Mouse (Mus musculus) bone marrow, adult 2 months (tissue): ENCODE results near the gene Iqch. TPM values are rescaled to one million over a fixed set of nuclear protein-coding genes. Genes with fewer than 3 reads are reported as not detected.
"Not testable (repeated sequence)": the region's sequence is repeated elsewhere in the genome, so short reads cannot be mapped to it uniquely, and the experiment has no call there.

ENCODE experiments used
- H3K27ac ChIP-seq: fragments of 200-500 bp; 2 replicates; pipeline ENCODE4 v1.5.1; 2012; ENCODE audit warnings: low read depth, mild to moderate bottlenecking, control low read depth, inconsistent platforms, low read length; ENCODE audit not compliant: control insufficient read depth, poor library complexity, insufficient read depth
- H3K4me1 ChIP-seq: fragments of 200-500 bp; 2 replicates; pipeline ENCODE4 v1.6.1; 2011; ENCODE audit warnings: low read length; ENCODE audit not compliant: control insufficient read depth, insufficient read depth
- H3K4me3 ChIP-seq: fragments of 200-500 bp; replicated peaks from 2 replicates; pipeline ENCODE3; 2011; ENCODE audit warnings: mild to moderate bottlenecking, low read depth, low read length, control low read depth; ENCODE audit not compliant: control insufficient read depth
- CTCF ChIP-seq: fragments of 200-500 bp; IDR thresholded peaks from 2 replicates; pipeline ENCODE4 v1.5.1; 2011; ENCODE audit warnings: low read length, control low read depth; ENCODE audit not compliant: control insufficient read depth, insufficient read depth
- POLR2A ChIP-seq: fragments of 200-500 bp; IDR thresholded peaks from 2 replicates; pipeline ENCODE4 v1.6.1; 2011; ENCODE audit warnings: low read depth, mild to moderate bottlenecking, control low read depth, low read length, borderline replicate concordance; ENCODE audit not compliant: control insufficient read depth
- WGBS: fragments of 180-500 bp; shearing (Covaris S2); methylation state at CpG from one replicate; pipeline ENCODE4 v1.1.7; 2018; 5-methylcytosine and 5-hydroxymethylcytosine counted together
- polyA plus RNA-seq: library from polyadenylated mRNA; stranded (reverse); fragments of >200 nt; gene quantifications from 2 replicates; pipeline ENCODE4 v1.2.4, GENCODE M21; 2011; ENCODE audit warnings: low replicate concordance; ENCODE audit not compliant: missing spikeins, insufficient read depth, insufficient read length

The Iqch gene
- polyA plus RNA-seq, 1 experiment = not detected

DNA sequence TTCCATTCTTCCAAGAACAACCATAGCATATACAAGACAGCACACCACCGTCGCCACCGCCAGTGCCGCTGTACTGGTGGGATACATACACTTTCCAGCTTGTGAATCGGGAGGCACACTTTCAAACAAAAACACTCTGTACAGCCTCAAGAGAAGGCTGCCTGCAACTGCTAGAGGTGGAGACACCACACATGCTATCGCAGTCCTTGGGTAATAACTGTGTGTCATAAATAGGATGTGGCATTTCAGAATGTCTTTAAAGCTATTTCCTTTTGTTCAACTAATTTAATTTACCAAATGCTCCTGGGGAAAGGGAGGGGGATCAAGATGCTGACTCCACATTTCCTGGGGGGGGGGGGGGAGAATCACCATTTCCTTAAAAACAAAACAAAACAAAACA is 34.0 kb downstream of the Iqch start:
- Histone ChIP-seq H3K27ac (no peak overlapping the region), H3K4me3 (no peak overlapping the region), H3K4me1 (peaks cover 4% of the 10 kb centered on the region; the same call in 1 of the 2 replicates)
- no peak for TF ChIP-seq CTCF
- TF ChIP-seq POLR2A = no peak
- WGBS = 46% methylated on average over 6 of the region's 6 CpGs

DNA sequence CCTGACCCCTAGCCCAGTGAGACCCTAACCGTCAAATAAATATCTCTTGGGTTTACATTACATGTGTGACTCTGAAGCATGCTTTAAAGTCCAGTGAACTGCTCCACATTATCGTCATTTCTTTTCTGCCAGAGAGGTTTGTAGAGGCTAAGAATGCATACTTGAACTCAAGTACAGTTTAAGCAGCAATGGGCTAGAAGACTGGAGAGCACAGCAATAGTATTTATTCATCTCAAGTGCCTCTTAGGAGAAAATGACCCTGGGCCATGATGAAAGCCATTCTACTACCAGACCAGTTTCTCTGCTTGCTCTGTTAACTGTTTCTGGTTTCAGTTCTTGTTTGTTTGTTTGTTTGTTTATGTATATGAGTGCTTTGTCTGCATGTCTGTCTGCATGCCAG is 38.9 kb downstream of the Iqch start:
- Histone ChIP-seq H3K4me3 (no peak overlapping the region), H3K4me1 (peaks cover 2% of the 10 kb centered on the region; the same call in 1 of the 2 replicates), H3K27ac (no peak overlapping the region)
- 89% methylated on average over 2 of the region's 2 CpGs for WGBS
- TF ChIP-seq POLR2A (no peak), CTCF (no peak)

DNA sequence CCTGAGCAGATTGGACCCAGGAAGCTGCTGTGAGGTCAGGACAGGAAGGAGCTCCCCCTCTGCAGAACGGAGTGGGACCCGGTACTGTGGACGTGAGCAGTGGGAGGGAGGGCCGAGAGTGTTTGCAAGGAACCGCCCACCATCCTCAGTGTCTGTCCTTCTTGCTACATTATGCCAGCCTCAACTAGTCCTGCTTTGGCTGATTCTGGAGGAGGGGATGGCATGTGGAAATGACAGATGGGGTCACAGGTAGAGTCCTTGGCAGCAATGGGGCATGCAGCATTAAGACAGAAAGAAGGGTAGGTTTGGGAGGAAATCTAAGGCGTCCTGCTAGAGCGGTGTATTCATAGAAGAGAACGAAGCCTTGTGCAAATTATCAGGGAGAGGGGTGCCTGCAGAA is 40.4 kb downstream of the Iqch start:
- TF ChIP-seq POLR2A (no peak), CTCF (no peak)
- 45% methylated on average over 8 of the region's 8 CpGs for WGBS
- Histone ChIP-seq H3K27ac (no peak overlapping the region), H3K4me3 (no peak overlapping the region), H3K4me1 (no peaks in the 10 kb centered on the region)

DNA sequence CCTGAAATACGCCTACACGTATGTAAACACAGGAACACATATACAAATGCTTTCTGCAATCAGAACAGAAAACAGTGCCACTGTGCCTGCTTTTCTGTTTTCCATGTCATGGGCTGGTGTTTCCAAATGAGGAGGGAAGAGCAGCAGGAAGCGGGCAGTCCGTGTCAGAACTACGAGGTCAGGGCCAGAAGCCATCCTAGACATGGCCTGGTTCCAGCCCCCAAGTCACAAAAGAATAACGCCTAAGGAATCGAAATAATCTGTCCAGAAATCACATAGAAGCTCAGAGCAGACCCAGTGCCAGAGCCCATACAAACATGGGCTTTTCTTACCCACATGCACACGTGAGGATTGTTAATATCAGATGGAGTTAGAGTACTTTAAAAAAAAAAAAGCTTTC is 45.4 kb downstream of the Iqch start:
- H3K4me3 ChIP-seq = no peak overlapping the region
- WGBS = 68% methylated on average over 8 of the region's 8 CpGs
- TF ChIP-seq POLR2A (no peak), CTCF (no peak)
- no peaks in the 10 kb centered on the region for H3K4me1 ChIP-seq
- no peak overlapping the region for H3K27ac ChIP-seq

DNA sequence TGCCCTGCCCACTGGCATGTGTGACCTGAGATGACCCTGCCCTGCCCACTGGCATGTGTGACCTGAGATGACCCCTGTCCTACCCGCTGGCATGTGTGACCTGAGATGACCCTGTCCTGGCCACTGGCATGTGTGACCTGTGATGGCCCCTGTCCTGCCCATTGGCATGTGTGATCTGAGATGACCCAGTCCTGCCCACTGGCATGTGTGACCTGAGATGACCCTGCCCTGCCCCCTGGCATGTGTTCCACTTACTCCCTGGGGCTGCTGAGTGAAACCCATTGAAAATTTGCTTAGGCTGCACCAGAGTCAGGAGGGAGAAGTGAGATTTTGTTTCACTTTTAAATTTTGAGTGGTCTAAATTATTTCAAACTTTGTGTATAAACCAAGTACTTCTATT is 46.0 kb downstream of the Iqch start:
- Histone ChIP-seq H3K4me1 (no peaks in the 10 kb centered on the region), H3K4me3 (no peak overlapping the region), H3K27ac (no peak overlapping the region)
- TF ChIP-seq POLR2A (no peak), CTCF (no peak)
- 76% methylated on average over 1 of the region's 1 CpGs for WGBS

DNA sequence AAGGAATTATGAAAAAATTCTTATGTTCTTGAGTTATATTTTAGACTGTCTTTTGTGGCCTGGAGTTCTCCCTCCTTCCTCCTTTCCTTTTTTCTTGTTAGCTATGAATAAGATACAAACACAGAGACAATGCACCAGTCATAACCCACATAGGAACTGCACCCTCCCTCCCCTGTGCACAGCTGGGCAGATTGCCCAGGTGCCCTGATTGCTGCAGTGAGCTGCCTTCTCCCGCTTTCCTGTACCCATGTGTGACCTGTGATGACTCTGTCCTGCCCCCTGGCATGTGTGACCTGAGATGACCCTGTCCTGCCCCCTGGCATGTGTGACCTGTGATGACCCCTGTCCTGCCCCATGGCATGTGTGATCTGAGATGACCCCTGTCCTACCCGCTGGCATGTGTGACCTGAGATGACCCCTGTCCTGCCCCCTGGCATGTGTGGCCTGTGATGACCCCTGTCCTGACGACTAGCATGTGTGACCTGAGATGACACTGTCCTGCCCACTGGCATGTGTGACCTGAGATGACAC is 46.8 kb downstream of the Iqch start:
- Histone ChIP-seq H3K4me1 (peaks cover 2% of the 10 kb centered on the region; the same call in 1 of the 2 replicates), H3K27ac (no peak overlapping the region), H3K4me3 (no peak overlapping the region)
- TF ChIP-seq POLR2A (no peak), CTCF (no peak)
- 34% methylated on average over 3 of the region's 3 CpGs for WGBS

DNA sequence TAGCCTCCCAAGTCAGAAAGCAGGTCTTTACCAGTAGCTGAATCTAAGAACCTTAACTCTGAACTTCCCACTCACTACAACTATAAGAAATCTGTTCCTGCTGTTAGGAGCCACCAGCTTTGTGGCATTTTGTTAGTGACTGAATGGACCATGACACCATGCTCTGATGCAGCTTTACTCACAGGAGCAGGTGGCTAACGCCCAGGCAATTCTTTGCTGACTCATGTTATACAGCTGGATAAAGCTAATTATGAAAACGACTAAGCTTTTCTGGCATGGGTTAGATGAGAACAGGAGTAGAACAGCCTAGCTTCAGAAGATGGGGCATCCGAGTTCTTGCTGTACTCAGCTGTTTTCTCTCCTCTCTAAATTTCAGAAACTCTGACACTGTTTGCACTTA is 48.7 kb downstream of the Iqch start:
- Histone ChIP-seq H3K27ac (no peak overlapping the region), H3K4me3 (no peak overlapping the region), H3K4me1 (peaks cover 2% of the 10 kb centered on the region; the same call in 1 of the 2 replicates)
- 57% methylated on average over 3 of the region's 3 CpGs for WGBS
- TF ChIP-seq POLR2A (no peak), CTCF (no peak)

DNA sequence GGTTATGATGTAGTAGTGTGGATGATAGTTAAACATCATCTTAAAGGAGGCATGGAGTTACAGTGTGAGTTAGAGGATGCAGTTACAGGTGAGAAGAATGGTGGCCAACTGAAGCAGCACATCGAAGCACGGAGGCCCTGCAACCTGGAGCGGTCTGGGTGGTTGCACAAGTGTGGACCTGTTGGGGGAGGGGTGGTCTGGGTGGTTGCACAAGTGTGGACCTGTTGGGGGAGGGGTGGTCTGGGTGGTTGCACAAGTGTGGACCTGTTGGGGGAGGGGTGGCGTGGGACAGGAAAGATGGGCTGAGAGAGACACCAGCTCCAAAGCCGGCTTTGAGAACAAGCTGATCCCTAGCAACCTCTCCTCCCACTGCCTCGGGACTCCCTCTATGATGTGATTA is 51.6 kb downstream of the Iqch start:
- 57% methylated on average over 6 of the region's 6 CpGs for WGBS
- not testable (repeated sequence) for H3K4me1 ChIP-seq, H3K4me3 ChIP-seq, H3K27ac ChIP-seq

DNA sequence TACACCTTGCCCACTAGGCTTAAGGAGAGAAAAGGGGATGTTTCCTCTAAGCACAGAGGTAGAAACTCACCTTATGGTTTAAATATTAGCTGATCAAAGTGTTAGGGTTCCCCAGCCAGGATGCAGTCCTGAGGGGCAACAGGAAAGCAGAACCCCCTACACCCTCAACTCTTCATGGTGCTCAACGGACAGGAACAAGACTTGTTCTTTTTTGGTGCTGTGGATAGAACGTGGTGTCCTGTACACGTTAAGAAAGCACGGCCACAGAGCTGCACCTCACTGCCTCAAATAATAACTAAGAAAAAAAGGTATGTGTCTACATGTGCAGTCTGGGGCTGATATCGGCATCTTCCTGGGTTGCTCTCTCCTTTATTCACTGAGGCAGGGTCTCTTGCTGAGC is 53.3 kb downstream of the Iqch start:
- no peak overlapping the region for H3K27ac ChIP-seq
- 67% methylated on average over 5 of the region's 5 CpGs for WGBS
- TF ChIP-seq CTCF = no peak
- no peak for TF ChIP-seq POLR2A
- no peak overlapping the region for H3K4me3 ChIP-seq
- H3K4me1 ChIP-seq = peaks cover 2% of the 10 kb centered on the region; the same call in 1 of the 2 replicates

DNA sequence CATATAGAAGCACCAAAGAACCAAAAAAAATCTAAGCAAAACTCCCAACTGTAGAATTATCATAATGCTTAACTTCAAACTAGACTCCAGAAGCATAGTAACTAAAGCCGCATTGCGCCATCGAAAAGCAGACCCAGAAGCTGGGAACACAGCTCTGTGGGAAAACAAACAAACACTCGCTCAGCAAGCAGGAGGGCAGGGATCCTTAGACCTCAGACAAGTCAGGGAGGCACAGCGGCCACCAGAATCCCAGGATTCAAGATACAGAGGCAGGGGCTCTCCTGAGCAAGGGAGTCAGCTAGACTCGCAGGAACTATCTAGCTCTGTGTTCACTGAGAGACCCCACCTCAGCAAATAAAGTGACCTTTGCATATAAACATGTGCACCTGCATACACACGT is 60.4 kb downstream of the Iqch start:
- no peak for TF ChIP-seq POLR2A
- no peak for TF ChIP-seq CTCF

More for the DNA sequence above, 60.4 kb downstream of the Iqch start:
- 80% methylated on average over 7 of the region's 7 CpGs for WGBS
- H3K27ac ChIP-seq = no peak overlapping the region
- H3K4me1 ChIP-seq = no peaks in the 10 kb centered on the region
- no peak overlapping the region for H3K4me3 ChIP-seq
